Mouse (Mus musculus) MEL (cell line): ENCODE results near the gene Cacna1b.

Experiments used
- CTCF ChIP-seq, 3 experiments: IDR thresholded peaks in 2 of 3; conservative IDR thresholded peaks in 1 of 3; 2 replicates each; pipeline ENCODE4 v1.5.1; 2011 to 2012; ENCODE audit warnings: low read length in 3 of 3, low read depth in 2 of 3, mild to moderate bottlenecking in 2 of 3, improper control_type of control experiment in 1 of 3, inconsistent platforms in 1 of 3, mixed read lengths in 1 of 3, moderate library complexity in 1 of 3; ENCODE audit not compliant: control insufficient read depth in 1 of 3, insufficient read depth in 1 of 3, poor library complexity in 1 of 3, severe bottlenecking in 1 of 3
- JUND ChIP-seq: IDR thresholded peaks from 2 replicates; pipeline ENCODE4 v1.6.1; 2011; ENCODE audit warnings: low read depth, mild to moderate bottlenecking, improper control_type of control experiment, low read length
- MAFK ChIP-seq: IDR thresholded peaks from 2 replicates; pipeline ENCODE4 v1.6.1; 2011; ENCODE audit warnings: low read depth, mild to moderate bottlenecking, low read length, improper control_type of control experiment, borderline replicate concordance
- RAD21 ChIP-seq: IDR thresholded peaks from 2 replicates; pipeline ENCODE4 v1.6.1; 2011; ENCODE audit warnings: mild to moderate bottlenecking, low read depth, low read length, improper control_type of control experiment
- TAL1 ChIP-seq: IDR thresholded peaks from 2 replicates; pipeline ENCODE4 v1.6.1; 2012; ENCODE audit warnings: mild to moderate bottlenecking, inconsistent platforms, low read length, moderate library complexity, mixed read lengths
- UBTF ChIP-seq: IDR thresholded peaks from 2 replicates; pipeline ENCODE4 v1.6.1; 2012; ENCODE audit warnings: low read depth, mild to moderate bottlenecking, inconsistent platforms, low read length, improper control_type of control experiment, moderate library complexity, borderline replicate concordance; ENCODE audit not compliant: insufficient read depth

DNA sequence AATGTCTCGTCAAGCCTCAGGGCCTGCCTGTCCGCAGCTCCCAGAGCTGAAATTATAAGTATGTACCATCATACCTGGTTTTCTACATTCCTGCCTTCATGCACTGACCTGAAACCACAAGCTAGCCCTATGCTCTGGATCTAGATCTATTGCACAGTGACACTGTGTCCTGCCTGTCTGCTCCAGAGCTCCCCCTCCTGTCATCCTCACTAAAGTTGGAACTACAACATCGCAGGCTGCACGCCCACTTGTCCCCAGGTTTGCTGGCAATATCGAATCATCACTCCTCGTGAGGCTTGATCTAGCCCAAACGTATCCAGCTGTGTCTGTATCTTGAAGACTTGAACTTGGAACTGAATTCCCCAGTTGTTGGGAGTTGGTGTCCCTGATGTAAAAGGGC lies 11.9 kb upstream of the Cacna1b start:
- no peak for TF ChIP-seq RAD21
- TF ChIP-seq MAFK, result no peak
- peak in 2 of 3 experiments; percentile 17 to 19; a peak in 3 of 6 replicates for TF ChIP-seq CTCF (IDR thresholded peaks at IDR 0.05 in 2 of 3, conservative IDR thresholded peaks at IDR 0.05 in 1 of 3; ENCODE audit: control insufficient read depth in 1 of 3, insufficient read depth in 1 of 3, low read depth in 2 of 3, low read length in 3 of 3, poor library complexity in 1 of 3, severe bottlenecking in 1 of 3)
- no peak for TF ChIP-seq TAL1
- no peak for TF ChIP-seq UBTF
- TF ChIP-seq JUND, result no peak
